Mouse (Mus musculus): ENCODE measurements around the gene Pop5. TPM values are rescaled to one million over a fixed set of nuclear protein-coding genes. Genes with fewer than 3 reads are reported as not detected.
A peak's percentile ranks its signal among the peaks of the same experiment; 100 is the strongest.

Gene Pop5
- total and polyA plus RNA-seq, 2 experiments from 2014 or later: 41.1 to 57.9 TPM

GRCm38 (mm10) chr5:115279226-115280049 lies 43.8 kb downstream of the Pop5 start, which contains the start of gene Coq5:
Gene Coq5, plus strand, starts transcription at chr5:115279666.
- TF ChIP-seq CTCF (IDR thresholded peaks at IDR 0.05; ENCODE audit: low read depth): no peak
- Histone ChIP-seq H3K4me3 (ENCODE audit: low read depth, low read length) (peak within 1 kb of the TSS; percentile 86), H3K4me1 (ENCODE audit: control insufficient read depth, insufficient read depth) (peaks cover 5% of the 10 kb centered on the region; the same call in 1 of the 2 replicates), H3K4me2 (ENCODE audit: low read depth, low read length) (peak within 1 kb of the TSS; percentile 95), H3K9me3 (replicated peaks; ENCODE audit: control insufficient read depth, low read length) (no peaks in the 10 kb centered on the region), H3K9ac (replicated peaks; ENCODE audit: low read depth, low read length) (peak within 1 kb of the TSS; percentile 88), H3K27ac (ENCODE audit: low read depth) (peak within 1 kb of the TSS; percentile 76), H3K27me3 (ENCODE audit: control insufficient read depth, insufficient read depth, low read length) (no peaks in the 10 kb centered on the region), H3K36me3 (replicated peaks; ENCODE audit: control insufficient read depth, insufficient read depth, low read length) (peaks cover 14% of the 10 kb centered on the region)
- DNase-seq (ENCODE audit: low spot score) (peak; percentile 74), ATAC-seq (ENCODE audit: insufficient read depth, low read depth) (peak; percentile 87)
- WGBS: 4% methylated on average over 43 of the region's 45 CpGs

DNA sequence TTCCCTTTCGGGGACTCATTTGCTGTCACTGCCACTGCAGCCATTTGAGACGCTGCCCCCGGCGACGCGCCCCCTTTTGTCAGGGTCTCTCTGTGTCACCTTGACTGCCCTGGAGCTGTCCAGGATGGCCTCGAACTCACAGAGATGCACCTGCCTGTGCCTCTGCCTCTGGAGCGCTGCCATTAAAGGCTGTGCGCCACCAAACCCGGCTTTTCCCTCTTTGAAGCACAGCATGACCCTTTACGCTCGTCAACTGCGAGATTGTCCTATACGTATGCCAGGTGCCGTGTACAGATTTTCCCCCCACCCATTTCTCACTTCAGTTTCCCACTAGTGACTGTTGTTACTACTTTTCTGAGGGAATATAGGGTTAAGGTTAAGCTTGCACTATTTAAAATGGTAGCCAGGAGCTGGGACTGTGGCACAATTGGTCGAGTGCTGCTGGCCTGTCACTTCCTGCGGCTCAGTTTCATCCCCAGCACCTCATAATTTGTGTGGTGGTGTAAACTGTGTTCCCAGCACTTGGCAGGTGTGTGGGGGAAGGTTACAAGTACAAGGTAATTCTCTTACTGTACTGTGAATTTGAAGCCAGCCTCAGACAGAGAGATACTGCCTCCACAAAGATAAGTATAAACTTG lies 44.5 kb downstream of the Pop5 start:
- Histone ChIP-seq H3K27me3 (ENCODE audit: control insufficient read depth, insufficient read depth, low read length) (no peaks in the 10 kb centered on the region), H3K9me3 (replicated peaks; ENCODE audit: control insufficient read depth, low read length) (no peaks in the 10 kb centered on the region), H3K4me1 (ENCODE audit: control insufficient read depth, insufficient read depth) (peaks cover 5% of the 10 kb centered on the region; the same call in 1 of the 2 replicates), H3K4me3 (ENCODE audit: low read depth, low read length) (peak overlapping the region; percentile 86), H3K36me3 (replicated peaks; ENCODE audit: control insufficient read depth, insufficient read depth, low read length) (peaks cover 18% of the 10 kb centered on the region), H3K4me2 (ENCODE audit: low read depth, low read length) (peak overlapping the region; percentile 95), H3K9ac (replicated peaks; ENCODE audit: low read depth, low read length) (peak overlapping the region; percentile 88), H3K27ac (ENCODE audit: low read depth) (peak overlapping the region; percentile 76)
- ATAC-seq (ENCODE audit: insufficient read depth, low read depth): no peak; the same call in 1 of the 2 replicates
- TF ChIP-seq EP300 (IDR thresholded peaks at IDR 0.05; ENCODE audit: low read depth) (no peak), CTCF (IDR thresholded peaks at IDR 0.05; ENCODE audit: low read depth) (no peak)
- DNase-seq (ENCODE audit: low spot score): no peak
- 4% methylated on average over 17 of the region's 17 CpGs for WGBS

- H3K27ac ChIP-seq (ENCODE audit: low read depth): no peak overlapping the region
- no peak for ATAC-seq (ENCODE audit: insufficient read depth, low read depth)
- 83% methylated on average over 3 of the region's 3 CpGs for WGBS
- H3K4me1 ChIP-seq (ENCODE audit: control insufficient read depth, insufficient read depth): peaks cover 5% of the 10 kb centered on the region; the same call in 1 of the 2 replicates
- H3K36me3 ChIP-seq (replicated peaks; ENCODE audit: control insufficient read depth, insufficient read depth, low read length): peaks cover 25% of the 10 kb centered on the region
- H3K4me3 ChIP-seq (ENCODE audit: low read depth, low read length): no peak overlapping the region
- no peaks in the 10 kb centered on the region for H3K27me3 ChIP-seq (ENCODE audit: control insufficient read depth, insufficient read depth, low read length)
- H3K9ac ChIP-seq (replicated peaks; ENCODE audit: low read depth, low read length): no peak overlapping the region
- no peaks in the 10 kb centered on the region for H3K9me3 ChIP-seq (replicated peaks; ENCODE audit: control insufficient read depth, low read length)
- H3K4me2 ChIP-seq (ENCODE audit: low read depth, low read length): no peak overlapping the region
- peak; percentile 27 for TF ChIP-seq CTCF (IDR thresholded peaks at IDR 0.05; ENCODE audit: low read depth)
- no peak for TF ChIP-seq EP300 (IDR thresholded peaks at IDR 0.05; ENCODE audit: low read depth)
- no peak for DNase-seq (ENCODE audit: low spot score)
Observed at GRCm38 (mm10) chr5:115284735-115285134, 49.1 kb downstream of the Pop5 start.

- Histone ChIP-seq H3K4me3 (ENCODE audit: low read depth, low read length) (no peak overlapping the region), H3K4me1 (ENCODE audit: control insufficient read depth, insufficient read depth) (0 out of 2 replicates have a peak, but pooled peaks cover 2% of the 10 kb centered on the region), H3K9ac (replicated peaks; ENCODE audit: low read depth, low read length) (no peak overlapping the region), H3K27ac (ENCODE audit: low read depth) (no peak overlapping the region), H3K27me3 (ENCODE audit: control insufficient read depth, insufficient read depth, low read length) (no peaks in the 10 kb centered on the region), H3K36me3 (replicated peaks; ENCODE audit: control insufficient read depth, insufficient read depth, low read length) (peaks cover 77% of the 10 kb centered on the region), H3K9me3 (replicated peaks; ENCODE audit: control insufficient read depth, low read length) (no peaks in the 10 kb centered on the region), H3K4me2 (ENCODE audit: low read depth, low read length) (no peak overlapping the region)
- no peak for DNase-seq (ENCODE audit: low spot score)
- TF ChIP-seq CTCF (IDR thresholded peaks at IDR 0.05; ENCODE audit: low read depth): no peak
- no peak for TF ChIP-seq EP300 (IDR thresholded peaks at IDR 0.05; ENCODE audit: low read depth)
- WGBS: 88% methylated on average over 8 of the region's 8 CpGs
- ATAC-seq (ENCODE audit: insufficient read depth, low read depth): no peak
Observed at GRCm38 (mm10) chr5:115294173-115294572, 58.5 kb downstream of the Pop5 start.

Other genes with a start within 250 kb of the Pop5 start
- gene Sppl3, start 224.7 kb upstream of the Pop5 start, total RNA-seq (2014; rRNA removed; ENCODE audit: low replicate concordance): 65.6 and 68.7 TPM in 2 replicates
- gene Sppl3, start 224.7 kb upstream of the Pop5 start, polyA plus RNA-seq (2015; fragmentation: Nextera tagmentation; extraction: Ambion mirVana): 6.8 and 7.2 TPM in 2 replicates
- gene Gm10401, start 137.5 kb upstream of the Pop5 start, total RNA-seq (2014; rRNA removed; ENCODE audit: low replicate concordance): not detected in 2 replicates
- gene Gm10401, start 137.5 kb upstream of the Pop5 start, polyA plus RNA-seq (2015; fragmentation: Nextera tagmentation; extraction: Ambion mirVana): 13.3 and 14.4 TPM in 2 replicates
- 266 and 288 TPM in 2 replicates for gene Acads, start 116.5 kb upstream of the Pop5 start, total RNA-seq (2014; rRNA removed; ENCODE audit: low replicate concordance)
- gene Acads, start 116.5 kb upstream of the Pop5 start, polyA plus RNA-seq (2015; fragmentation: Nextera tagmentation; extraction: Ambion mirVana): 208 and 211 TPM in 2 replicates
- 17.0 and 25.9 TPM in 2 replicates for gene Unc119b, start 100.9 kb upstream of the Pop5 start, total RNA-seq (2014; rRNA removed; ENCODE audit: low replicate concordance)
- gene Unc119b, start 100.9 kb upstream of the Pop5 start, polyA plus RNA-seq (2015; fragmentation: Nextera tagmentation; extraction: Ambion mirVana): 10.6 and 11.7 TPM in 2 replicates
- 68.4 and 74.8 TPM in 2 replicates for gene Mlec, start 77.7 kb upstream of the Pop5 start, total RNA-seq (2014; rRNA removed; ENCODE audit: low replicate concordance)
- gene Mlec, start 77.7 kb upstream of the Pop5 start, polyA plus RNA-seq (2015; fragmentation: Nextera tagmentation; extraction: Ambion mirVana): 20.4 and 21.1 TPM in 2 replicates
- 0.39 and 4.1 TPM in 2 replicates for gene Cabp1, start 41.5 kb upstream of the Pop5 start, total RNA-seq (2014; rRNA removed; ENCODE audit: low replicate concordance)
- 0.78 and 0.96 TPM in 2 replicates for gene Cabp1, start 41.5 kb upstream of the Pop5 start, polyA plus RNA-seq (2015; fragmentation: Nextera tagmentation; extraction: Ambion mirVana)
- gene Rnf10, start 37.1 kb downstream of the Pop5 start, total RNA-seq (2014; rRNA removed; ENCODE audit: low replicate concordance): 76.0 and 82.4 TPM in 2 replicates
- 104 and 105 TPM in 2 replicates for gene Rnf10, start 37.1 kb downstream of the Pop5 start, polyA plus RNA-seq (2015; fragmentation: Nextera tagmentation; extraction: Ambion mirVana)
- 74.1 and 82.7 TPM in 2 replicates for gene Coq5, start 43.8 kb downstream of the Pop5 start, total RNA-seq (2014; rRNA removed; ENCODE audit: low replicate concordance)
- gene Coq5, start 43.8 kb downstream of the Pop5 start, polyA plus RNA-seq (2015; fragmentation: Nextera tagmentation; extraction: Ambion mirVana): 111 and 116 TPM in 2 replicates
- 164 and 224 TPM in 2 replicates for gene Dynll1, start 65.2 kb downstream of the Pop5 start, total RNA-seq (2014; rRNA removed; ENCODE audit: low replicate concordance)
- gene Dynll1, start 65.2 kb downstream of the Pop5 start, polyA plus RNA-seq (2015; fragmentation: Nextera tagmentation; extraction: Ambion mirVana): 615 and 804 TPM in 2 replicates
- gene Srsf9, start 91.3 kb downstream of the Pop5 start, total RNA-seq (2014; rRNA removed; ENCODE audit: low replicate concordance): 21.3 and 41.1 TPM in 2 replicates
- gene Srsf9, start 91.3 kb downstream of the Pop5 start, polyA plus RNA-seq (2015; fragmentation: Nextera tagmentation; extraction: Ambion mirVana): 62.9 and 67.5 TPM in 2 replicates
- gene Gatc, start 105.3 kb downstream of the Pop5 start, total RNA-seq (2014; rRNA removed; ENCODE audit: low replicate concordance): 10.4 and 19.4 TPM in 2 replicates
- 14.8 and 15.1 TPM in 2 replicates for gene Gatc, start 105.3 kb downstream of the Pop5 start, polyA plus RNA-seq (2015; fragmentation: Nextera tagmentation; extraction: Ambion mirVana)
- 13.0 and 27.2 TPM in 2 replicates for gene Triap1, start 105.4 kb downstream of the Pop5 start, total RNA-seq (2014; rRNA removed; ENCODE audit: low replicate concordance)
- gene Triap1, start 105.4 kb downstream of the Pop5 start, polyA plus RNA-seq (2015; fragmentation: Nextera tagmentation; extraction: Ambion mirVana): 39.2 and 42.3 TPM in 2 replicates
- 1,673 and 1,690 TPM in 2 replicates for gene Cox6a1, start 113.1 kb downstream of the Pop5 start, total RNA-seq (2014; rRNA removed; ENCODE audit: low replicate concordance)
- 2,126 and 2,128 TPM in 2 replicates for gene Cox6a1, start 113.1 kb downstream of the Pop5 start, polyA plus RNA-seq (2015; fragmentation: Nextera tagmentation; extraction: Ambion mirVana)
- 2.5 and 5.6 TPM in 2 replicates for gene Msi1, start 193.8 kb downstream of the Pop5 start, total RNA-seq (2014; rRNA removed; ENCODE audit: low replicate concordance)
- 0.99 and 1.1 TPM in 2 replicates for gene Msi1, start 193.8 kb downstream of the Pop5 start, polyA plus RNA-seq (2015; fragmentation: Nextera tagmentation; extraction: Ambion mirVana)
- gene Pla2g1b, start 230.4 kb downstream of the Pop5 start, total RNA-seq (2014; rRNA removed; ENCODE audit: low replicate concordance): not detected in 2 replicates
- not detected in 2 replicates for gene Pla2g1b, start 230.4 kb downstream of the Pop5 start, polyA plus RNA-seq (2015; fragmentation: Nextera tagmentation; extraction: Ambion mirVana)
- gene Sirt4, start 248.9 kb downstream of the Pop5 start, total RNA-seq (2014; rRNA removed; ENCODE audit: low replicate concordance): 13.8 and 29.0 TPM in 2 replicates
- 14.5 and 15.4 TPM in 2 replicates for gene Sirt4, start 248.9 kb downstream of the Pop5 start, polyA plus RNA-seq (2015; fragmentation: Nextera tagmentation; extraction: Ambion mirVana)

Measured in heart, postnatal 0 days (tissue).